Mouse (Mus musculus) kidney, adult 10 weeks (tissue): ENCODE data around the gene Dhx37. TPM values are rescaled to one million over a fixed set of nuclear protein-coding genes. Genes with fewer than 3 reads are reported as not detected.

Experiments used
- polyA plus RNA-seq: library from polyadenylated mRNA; stranded (reverse); fragments of 350-450 nt; fragmentation: Illumina TruSeq; extraction: RNeasy Lipid Tissue Mini Kit (QIAGEN cat#74804); gene quantifications from one replicate; pipeline ENCODE4 v1.2.3, GENCODE M21; 2014; ENCODE audit warnings: low read depth, low replicate concordance

Dhx37 gene
- polyA plus RNA-seq, result 2.3 TPM

GRCm38 (mm10) chr5:125433793-125434337, at the start of gene Dhx37:
Dhx37 (minus strand) TSS chr5:125434121.

GRCm38 (mm10) chr5:125475601-125476285, 41.8 kb upstream of the Dhx37 start, which contains the start of gene Aacs:
Aacs (plus strand) TSS chr5:125475814.

DNA sequence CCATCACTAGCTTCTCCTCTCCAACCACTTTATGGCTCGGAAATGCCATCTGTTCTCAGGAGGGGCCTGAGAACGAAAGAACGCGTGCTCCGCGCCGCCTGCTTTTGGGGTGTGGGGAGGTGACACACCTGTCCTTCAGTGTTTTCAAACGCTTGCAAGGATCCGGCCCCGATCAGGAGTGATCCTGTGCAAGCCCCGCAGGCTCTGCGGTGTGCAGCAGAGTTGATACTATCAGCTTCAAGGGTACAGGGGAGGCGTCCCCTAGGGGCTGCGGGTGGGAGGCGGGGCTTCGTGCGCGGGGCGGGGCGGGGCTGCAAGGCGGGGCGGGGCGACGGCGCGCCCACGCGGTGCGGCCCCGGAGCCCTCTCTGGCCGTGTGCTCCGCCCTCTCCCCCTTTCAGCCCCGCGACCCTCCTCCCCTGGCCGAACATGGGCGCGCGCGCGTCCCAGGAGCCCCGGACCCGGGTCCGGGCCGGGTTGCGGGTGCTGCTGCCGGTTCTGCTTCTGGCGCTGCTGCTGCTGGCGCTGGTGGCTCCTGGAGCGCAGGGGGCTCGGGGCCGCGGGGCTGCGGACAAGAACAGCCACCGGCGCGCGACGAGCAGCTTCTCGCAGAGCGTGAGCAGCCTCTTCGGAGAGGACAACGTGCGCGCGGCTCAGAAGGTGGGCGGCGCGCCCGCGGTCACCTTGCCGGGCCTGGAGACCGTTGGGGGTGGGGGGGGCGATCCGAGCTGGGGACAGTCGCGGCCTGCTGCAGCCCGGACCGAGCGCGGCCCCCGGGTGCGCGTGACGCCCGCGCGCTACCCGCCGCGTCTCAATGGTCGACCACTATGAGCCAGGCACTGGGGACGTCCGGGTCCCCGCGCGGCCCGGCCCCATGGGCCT, 7.6 kb upstream of the Dhx37 start, which contains the start of gene Bri3bp:
Gene Bri3bp (plus strand): TSS at position 335 of the 881 bp plus-strand sequence.

DNA sequence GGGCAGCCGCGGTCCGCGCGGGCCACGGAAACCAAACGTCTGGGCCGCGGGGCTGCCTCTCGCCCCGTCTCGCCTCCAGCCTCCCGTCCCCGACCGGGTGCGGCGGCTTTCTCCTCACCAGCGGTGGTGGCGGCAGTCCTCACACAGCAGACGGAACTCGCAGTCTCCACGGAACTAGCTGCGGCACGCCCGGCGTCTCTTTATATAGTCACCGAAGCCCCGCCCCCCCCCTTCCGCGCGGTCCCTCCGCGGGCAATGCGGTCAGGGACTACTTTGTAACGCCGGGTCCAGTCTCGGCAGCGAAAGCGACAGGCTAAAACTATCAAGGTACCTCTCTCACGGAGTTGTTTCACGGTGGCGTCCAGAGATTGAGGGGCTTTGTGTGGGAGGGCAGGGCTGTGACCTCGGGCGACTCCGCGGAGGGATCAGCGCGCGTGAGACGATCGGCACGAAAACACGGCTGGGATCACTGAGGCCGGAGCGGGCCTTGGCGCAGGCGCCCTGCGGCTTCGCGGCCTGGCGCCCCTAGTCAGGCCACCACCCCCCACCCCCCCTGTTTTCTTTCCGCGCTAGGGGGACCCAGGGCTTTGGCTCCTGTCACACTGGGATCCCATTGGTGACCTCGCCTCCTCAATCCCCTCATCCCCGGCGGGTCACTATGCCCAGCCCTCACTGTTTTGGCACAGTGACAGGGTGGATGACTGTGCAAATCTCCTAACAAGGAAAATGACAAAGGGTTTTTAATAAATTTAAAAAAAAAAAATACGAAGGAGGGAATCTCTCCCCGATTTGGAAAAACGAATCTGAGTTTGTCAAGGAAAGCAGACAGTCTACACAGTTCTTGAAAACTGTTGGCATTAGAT, 44.1 kb downstream of the Dhx37 start, which contains the start of gene Ubc:
Gene Ubc (minus strand): TSS at position 624 of the 863 bp plus-strand sequence.

GRCm38 (mm10) chr5:125389131-125389578, 44.8 kb downstream of the Dhx37 start, which contains the start of gene Gm10382:
Gm10382 (plus strand) TSS chr5:125389322.

Other genes with a start within 250 kb of the Dhx37 start
- gene Scarb1, start 93.0 kb downstream of the Dhx37 start, polyA plus RNA-seq, result 1.4 TPM
- gene Gm10382, start 44.8 kb downstream of the Dhx37 start, polyA plus RNA-seq, result not detected
- 27.8 TPM for gene Ubc, start 43.9 kb downstream of the Dhx37 start, polyA plus RNA-seq
- 7.6 TPM for gene Bri3bp, start 7.4 kb upstream of the Dhx37 start, polyA plus RNA-seq
- gene Aacs, start 41.7 kb upstream of the Dhx37 start, polyA plus RNA-seq, result 2.4 TPM
- not detected for gene Tmem132b, start 97.7 kb upstream of the Dhx37 start, polyA plus RNA-seq